Mouse (Mus musculus) brain, adult 2 months (tissue): Measurements from ENCODE around the gene Tmem121b.

Experiments
- DNase-seq: peaks from one replicate; pipeline ENCODE4 v3.0.0; 2011; ENCODE audit warnings: low read depth, low spot score

Gene Tmem121b

DNA sequence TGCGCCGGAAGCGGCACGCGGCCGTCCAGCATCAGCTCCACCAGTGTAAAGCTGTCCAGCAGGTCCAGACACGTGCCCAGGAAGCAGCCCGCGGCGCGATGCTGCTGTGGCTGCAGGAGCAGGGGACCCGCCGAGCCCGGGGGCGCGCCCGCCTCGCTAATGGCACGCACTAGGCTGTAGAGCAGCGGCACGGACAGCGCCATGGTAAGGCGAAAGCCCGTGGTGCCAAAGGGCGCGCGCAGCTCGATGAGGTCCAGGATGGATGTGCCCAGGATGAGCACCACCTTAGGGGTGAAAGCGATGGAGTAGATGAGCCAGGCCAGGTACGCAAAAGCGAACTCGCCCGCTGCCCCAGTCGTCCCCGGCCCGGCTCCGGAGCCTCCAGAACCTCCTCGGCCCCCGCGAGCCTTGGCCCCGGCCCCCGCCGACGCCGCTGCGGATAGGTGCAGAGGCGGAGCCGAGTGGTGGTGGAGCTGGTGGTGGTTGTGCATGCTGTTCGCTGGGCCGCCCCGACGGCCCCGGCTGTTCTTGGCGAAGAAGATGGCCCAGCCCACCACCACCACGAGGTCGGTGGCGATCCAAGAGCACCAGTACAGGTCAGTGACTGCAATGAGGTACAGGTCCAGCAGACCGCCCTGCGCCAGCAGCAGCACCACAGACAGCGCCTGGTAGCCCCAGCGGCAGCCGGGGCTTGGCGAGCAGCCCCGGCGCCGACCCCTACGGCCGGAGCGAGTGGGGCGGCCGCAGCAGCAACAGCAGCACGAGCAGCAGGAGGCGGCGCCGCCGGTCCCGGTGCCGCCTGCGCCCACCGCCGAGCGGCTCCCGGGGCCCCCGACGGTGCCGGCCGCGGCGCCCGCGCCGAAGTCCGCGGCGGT, 871 bp downstream of the Tmem121b start:
- no peak for DNase-seq

DNA sequence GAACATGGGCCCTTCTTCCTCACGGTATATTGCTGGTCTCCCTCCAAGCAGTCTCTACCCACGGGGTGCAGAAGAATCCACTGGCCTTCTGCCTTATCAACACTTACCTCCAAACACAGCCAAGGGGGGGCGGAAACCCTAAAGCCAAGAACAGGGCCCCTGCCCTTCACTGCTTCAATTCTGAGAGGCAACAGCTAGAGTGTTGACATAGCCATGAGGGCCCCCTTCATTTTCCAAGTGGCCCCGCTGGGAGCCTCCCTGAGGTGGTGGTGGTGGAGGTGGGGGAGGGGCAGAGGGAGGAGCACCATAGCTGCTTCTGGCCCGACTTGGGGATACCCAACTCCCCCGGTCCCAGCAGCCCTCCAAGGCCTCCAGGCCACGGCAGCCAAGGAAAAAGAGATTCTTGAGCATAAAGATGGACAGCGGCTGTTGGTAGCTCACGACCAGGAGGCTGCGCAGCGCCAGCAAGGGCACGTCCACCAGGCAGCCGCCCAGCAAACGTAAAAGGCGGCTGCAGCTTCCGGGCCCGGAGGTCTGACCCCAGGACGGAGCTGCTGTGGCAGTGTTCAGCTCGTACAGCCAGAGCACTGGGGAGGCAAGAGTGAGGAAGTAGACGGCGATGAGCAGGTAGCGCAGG, 1.6 kb downstream of the Tmem121b start:
- no peak for DNase-seq

DNA sequence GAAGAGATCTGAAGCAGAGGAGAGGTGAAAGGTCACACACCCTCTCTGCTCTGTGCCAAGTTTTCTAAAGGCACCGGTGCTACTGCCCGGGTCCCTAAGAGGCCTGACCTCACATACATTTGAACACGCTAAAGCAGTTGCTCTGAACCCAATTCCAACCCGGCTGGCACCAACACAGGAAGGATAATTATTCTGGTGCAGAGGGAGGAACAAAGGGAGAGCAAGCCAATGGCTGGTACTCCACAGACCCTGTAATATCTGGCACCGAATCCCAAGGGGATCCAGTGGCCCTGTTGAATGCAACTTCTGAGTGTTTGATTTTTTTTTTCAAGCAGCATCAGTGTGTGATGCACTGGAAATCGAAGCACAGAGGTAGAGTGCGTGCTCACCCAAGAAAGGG, 2.5 kb downstream of the Tmem121b start:
- DNase-seq, result no peak

DNA sequence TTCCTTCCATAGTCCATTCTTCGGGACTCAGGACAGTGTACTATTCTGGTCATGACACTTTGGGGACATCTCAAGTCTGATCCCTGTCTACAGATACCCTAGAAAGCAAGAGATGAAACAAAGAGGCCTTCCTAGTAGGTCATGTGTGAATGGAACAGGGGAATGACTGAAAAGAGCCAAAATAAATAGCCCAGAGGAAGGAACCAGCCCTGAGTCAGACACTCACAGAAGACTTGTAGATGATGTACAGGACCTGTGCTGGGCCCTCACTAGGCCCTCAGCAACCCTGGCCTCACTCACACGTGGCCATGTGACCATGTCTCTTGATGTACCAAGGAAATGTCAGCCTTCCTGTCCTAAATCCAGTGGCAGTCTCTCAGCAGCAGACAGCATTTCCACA, 4.1 kb downstream of the Tmem121b start:
- DNase-seq, result no peak

DNA sequence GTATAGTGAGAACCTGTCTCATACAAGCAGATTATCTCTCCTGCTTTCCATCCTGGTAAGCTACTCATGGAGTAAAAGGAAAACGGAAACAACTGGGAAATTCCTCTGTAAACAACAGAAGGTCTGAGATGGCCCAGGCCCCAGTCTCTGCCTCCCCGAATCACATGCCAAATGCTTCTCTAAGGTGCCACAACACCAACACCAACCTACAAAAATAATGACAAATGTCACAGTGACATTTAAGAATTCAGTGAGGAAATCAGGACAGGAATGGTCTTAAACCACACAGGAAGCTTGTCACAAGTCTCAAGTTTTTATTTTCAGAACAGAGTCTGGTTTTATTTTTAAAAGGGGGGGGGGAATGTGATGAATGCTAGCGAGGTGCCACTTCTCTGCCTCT, 5.0 kb downstream of the Tmem121b start:
- peak; percentile 75 for DNase-seq

DNA sequence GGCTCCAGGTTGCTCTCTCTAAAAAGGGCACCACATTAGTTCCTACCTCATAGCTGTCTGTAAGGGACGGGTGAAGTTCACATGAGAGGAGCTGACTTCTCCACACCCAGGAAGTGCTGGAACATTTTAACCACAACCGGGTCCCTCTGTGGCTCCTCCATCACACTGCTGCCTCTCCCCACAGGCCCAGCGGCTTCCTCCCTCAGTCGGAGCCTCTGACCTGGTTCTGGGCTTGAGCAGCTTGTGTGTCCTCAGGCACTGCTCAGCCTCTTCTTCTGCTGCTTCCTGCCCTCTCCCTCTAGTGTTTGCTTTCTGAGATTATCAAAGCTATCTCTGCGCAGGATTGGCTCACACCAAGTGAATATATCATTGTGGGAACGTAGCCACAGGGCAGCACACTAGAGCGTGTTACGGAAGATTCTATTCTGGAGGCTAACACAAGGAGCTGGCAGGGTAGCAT, 7.5 kb downstream of the Tmem121b start:
- peak; percentile 58 for DNase-seq

DNA sequence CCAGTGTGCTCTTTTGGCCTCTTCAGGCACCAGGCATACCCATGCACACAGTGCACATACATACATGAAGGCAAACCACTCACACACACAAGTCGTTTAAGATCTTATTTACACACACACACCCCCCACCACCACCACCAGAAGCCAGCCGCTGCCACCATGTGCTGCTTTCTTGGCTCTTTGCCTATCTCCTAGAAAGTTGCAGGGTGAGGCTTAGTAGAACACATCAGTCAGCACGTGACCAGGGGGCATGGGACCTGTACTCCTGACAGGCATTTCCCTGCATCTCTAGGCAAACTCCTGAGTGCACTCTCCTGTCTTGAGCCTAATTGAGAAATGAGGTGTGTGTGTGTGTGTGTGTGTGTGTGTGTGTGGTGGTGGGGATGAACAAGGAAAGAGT, 8.6 kb downstream of the Tmem121b start:
- DNase-seq, result no peak

DNA sequence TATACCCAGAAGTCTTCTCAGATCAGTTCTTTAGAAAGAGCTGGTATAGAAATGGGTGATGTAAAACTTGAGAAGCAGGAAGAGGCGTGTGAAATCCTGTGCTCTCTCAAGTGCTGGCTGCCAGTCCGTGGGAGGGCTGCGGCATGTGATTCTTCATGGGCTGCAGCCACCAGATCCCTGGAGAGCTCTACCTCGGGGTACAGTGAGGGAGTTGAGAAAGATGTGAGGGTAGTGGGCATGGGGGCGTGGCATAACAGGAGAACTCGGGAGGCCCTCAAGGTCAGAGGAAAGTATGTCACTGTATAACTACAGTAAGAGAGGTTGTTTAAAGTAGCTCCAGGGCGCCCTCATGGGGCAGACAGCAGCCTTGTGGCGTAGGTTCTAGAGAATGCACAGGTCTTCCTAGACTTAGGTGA, 10.4 kb downstream of the Tmem121b start:
- DNase-seq, result peak; percentile 90

DNA sequence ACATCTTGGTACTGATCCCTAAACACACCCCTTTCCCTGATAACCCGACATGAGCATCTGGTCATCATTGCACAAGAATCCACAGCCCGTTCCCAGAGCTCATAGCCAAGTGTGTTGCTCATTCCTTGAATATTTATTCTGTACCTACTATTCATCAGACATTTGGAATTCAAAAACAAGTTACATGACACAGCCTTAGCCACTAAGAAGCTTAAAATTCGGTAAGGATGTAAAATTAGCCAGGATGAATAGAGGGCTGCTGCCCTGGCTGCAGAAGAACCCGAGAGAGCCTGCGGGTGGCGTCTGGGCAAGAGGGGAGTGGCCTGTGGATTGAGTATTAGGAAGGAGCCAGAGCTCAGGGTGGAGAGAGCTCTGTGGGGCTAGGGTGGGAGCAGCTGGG, 10.9 kb downstream of the Tmem121b start:
- DNase-seq, result no peak

DNA sequence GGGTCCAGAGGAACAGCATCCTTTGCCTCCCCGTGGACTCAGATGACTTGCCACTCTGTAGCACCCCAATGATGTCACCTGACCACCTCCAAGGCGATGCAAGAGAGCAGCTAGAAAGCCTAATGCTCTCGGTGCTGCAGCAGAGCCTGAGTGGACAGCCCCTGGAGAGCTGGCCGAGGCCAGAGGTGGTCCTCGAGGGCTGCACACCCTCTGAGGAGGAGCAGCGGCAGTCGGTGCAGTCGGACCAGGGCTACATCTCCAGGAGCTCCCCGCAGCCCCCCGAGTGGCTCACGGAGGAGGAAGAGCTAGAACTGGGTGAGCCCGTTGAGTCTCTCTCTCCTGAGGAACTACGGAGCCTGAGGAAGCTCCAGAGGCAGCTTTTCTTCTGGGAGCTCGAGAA, 11.6 kb downstream of the Tmem121b start:
- DNase-seq, result no peak

DNA sequence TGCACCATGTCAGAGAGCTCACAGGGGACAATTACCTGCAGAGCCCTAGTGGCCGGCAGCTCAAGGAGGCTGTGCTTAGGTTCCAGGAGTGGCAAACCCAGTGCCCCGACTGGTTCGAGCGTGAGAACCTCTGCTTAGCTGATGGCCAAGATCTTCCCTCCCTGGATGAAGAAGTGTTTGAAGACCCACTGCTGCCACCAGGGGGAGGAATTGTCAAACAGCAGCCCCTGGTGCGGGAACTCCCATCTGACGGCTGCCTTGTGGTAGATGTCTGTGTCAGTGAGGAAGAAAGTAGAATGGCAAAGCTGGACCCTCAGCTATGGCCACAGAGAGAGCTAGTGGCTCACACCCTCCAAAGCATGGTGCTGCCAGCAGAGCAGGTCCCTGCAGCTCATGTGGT, 12.1 kb downstream of the Tmem121b start:
- no peak for DNase-seq

DNA sequence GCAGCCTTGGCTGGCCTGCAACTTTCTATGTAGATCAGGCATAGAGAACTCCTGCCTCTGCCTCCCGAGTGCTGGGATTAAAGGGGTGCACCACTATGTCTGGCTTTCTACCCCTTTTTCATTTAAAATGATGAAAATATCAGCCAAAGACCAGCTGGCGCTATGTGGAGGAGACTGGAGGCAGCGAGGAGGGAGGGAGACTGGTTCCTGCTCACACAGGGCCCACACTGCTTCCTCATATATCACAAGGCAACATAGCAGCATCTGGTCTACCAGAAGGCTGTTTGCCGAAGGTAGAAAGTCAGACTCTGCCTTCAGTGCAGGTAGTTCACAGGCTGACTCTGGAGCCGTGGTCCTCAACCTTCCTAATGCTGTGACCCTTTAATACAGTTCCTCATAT, 13.2 kb downstream of the Tmem121b start:
- peak; percentile 90 for DNase-seq

DNA sequence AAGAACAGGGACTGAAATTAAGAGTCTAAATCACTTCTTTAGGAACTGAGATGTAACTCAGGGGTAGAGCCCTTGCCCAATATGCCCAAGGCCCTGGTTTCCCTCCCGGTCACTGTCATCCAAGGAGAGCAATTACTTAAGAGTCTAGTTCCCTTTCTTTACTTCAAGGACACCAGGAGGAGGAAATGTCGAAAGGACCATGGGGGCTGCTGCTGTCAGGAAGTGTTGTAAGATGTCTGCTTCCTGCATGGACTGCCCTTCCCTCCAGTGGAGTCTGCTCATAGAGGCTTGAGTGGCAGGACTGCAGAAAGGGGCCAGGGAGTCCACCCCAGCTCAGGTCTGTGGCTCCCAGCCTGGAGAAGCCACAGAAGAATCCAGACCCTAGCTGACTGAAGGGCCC, 14.3 kb downstream of the Tmem121b start:
- peak; percentile 49 for DNase-seq

DNA sequence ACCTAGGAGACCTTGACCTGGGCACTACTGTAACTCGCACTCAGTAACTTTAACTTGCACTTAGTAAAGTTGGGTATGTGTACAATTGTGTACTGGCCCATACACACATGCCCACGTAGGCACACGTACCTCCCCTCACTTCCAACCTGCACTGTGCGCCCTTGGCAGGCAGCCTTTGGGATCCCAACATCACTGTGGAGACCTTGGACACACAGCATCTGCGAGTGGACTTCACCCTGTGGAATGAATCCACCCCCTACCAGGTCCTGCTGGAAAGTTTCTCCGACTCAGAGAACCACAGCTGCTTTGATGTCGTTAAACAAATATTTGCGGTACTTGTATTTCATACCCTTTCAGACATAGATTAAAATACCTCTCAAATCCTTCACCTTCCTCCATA, 18.3 kb downstream of the Tmem121b start:
- no peak for DNase-seq

DNA sequence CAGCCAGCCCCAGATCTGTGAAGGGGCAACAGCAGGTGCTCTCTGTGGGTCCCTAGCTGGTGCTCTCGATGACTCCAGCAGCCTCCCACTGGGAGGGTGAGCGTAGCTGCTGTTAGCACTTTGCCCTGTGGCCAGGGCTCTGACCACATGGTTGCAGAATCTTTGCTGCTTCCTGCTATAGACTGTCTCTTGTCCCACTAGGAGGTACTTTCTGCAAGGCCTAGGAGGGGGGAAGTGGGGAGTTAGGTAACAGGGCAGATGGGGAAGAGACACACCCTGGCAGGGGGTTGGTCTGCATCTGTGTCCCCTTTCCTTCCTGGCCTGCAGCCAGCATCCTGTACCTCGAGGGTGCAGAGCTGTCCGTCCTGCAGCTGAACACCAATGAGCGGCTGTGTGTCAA, 20.2 kb downstream of the Tmem121b start:
- peak; percentile 67 for DNase-seq

DNA sequence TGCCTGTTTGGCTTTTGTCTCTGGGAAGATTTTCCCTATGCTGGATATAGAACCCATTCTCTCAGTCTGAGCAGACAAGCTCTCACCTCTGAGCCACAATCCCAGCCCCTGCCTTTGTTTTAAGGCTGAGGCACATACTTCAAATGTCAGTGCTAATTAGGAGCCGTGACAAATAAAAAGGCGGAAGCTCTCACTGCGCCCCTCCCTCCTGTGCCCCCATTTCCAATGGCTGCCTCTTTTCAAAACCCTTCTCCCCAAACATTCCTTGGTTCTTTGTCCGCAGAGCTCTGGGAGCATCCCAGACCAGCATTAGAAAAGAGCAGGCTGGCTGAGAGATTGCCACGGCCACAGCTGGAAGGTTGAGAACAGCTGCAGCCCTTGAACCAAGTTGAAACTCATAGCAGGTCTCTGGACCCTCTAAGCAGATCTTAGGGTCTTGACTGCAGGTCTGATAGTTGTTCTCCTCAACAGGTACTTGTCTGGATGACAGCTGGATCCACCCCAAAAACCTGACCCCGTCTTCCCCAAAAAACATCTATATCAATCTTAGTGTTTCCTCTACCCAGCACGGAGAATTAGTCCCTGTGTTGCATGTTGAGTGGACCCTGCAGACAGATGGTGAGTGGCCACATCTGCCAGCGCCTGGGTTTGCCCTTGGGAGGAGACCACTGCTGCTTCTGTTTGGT, 21.0 kb downstream of the Tmem121b start:
- no peak for DNase-seq

DNA sequence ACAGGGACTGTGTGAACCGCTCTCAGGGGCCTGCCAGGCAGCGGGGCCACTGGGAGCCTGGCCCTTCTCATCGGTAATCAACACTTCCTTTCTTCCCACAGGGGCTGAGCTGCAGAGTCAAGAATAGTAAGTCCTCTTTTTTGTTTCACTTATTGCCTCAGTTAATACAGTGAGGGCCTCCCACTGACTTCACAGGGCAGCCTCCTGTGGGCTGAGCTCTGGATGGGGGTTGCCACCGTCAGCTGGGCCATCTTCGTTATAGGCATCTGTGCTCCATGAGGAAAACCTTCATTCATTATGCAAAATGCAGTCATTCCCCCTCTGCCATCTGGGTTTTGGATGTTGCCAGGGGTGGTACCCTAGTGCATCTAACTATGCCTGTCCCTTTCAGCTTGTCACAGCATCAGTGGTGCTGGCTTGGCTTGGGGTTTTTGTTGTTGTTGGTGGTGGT, 21.6 kb downstream of the Tmem121b start:
- DNase-seq, result peak; percentile 72

DNA sequence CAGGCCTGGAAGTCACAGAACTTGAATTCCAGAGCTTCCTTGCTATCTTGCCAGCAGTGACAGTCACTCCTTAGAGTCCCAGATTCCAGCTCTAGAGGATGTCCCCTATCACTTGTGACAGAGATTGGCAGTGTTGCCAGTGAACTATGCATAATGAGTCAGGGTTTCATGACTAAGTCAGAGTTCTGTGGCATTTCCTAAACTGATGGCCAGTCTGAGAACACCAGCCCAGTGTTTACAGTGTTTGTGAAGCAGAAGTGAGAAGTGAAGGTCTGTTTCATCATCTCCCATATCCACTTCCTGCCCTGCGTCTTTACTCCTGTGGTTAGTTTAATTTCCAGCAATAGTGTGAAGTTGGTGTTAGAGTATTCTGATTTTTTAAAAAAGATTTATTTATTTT, 22.9 kb downstream of the Tmem121b start:
- DNase-seq, result no peak

DNA sequence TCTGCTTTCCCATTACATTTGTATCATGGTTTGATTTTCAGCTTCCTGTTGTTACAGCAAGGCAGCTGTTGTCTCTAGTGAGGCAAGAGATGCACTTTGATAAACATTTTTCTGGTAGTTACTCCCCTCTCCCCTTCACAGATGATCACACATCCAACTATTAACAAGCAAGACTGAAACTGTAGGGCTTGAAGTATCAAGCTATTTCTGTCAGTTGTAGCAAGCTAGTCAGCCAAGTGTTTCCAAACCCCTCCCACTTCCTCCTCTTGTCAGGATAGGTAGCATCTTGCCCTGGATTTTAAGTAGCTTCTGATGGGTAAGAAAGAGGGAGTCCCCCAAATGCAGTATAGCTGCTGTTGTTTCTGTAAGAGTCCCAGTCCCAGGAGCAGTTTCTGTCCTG, 23.8 kb downstream of the Tmem121b start:
- DNase-seq, result no peak

DNA sequence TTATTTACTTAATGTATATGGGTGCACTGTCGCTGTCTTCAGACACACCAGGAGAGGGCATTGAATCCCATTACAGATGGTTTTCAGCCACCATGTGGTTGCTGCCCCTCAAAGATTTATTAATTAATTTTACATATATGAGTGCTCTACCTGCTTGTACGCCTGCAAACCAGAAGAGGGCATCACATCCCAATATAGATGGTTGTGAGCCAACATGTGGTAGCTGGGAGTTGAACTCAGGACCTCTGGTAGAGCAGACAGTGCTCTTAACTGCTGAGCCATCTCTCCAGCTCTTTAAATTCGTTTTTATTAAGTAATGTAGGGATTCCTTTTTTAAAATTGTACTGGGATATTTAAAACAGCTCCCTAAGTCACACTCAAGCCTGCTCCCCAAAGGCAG, 24.3 kb downstream of the Tmem121b start:
- DNase-seq, result no peak

DNA sequence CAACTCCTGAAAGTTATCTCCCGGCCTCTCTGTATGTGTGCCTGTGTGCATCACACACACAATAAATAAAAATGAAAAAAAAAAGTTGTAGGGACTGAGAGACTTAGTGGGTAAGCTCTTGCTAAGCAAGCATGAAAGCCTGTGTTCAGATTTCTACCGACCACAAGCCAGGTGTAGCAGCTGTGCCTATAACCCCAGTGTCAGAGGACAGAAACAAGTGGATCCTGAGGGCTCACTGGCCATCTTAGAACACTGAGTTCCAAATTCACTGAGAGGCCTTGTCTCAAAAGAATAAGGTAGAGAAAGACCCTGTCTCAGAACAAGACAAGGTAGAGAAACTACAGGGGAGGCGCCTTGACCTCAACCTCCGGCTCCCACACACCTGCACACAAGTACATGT, 25.3 kb downstream of the Tmem121b start:
- DNase-seq, result no peak

DNA sequence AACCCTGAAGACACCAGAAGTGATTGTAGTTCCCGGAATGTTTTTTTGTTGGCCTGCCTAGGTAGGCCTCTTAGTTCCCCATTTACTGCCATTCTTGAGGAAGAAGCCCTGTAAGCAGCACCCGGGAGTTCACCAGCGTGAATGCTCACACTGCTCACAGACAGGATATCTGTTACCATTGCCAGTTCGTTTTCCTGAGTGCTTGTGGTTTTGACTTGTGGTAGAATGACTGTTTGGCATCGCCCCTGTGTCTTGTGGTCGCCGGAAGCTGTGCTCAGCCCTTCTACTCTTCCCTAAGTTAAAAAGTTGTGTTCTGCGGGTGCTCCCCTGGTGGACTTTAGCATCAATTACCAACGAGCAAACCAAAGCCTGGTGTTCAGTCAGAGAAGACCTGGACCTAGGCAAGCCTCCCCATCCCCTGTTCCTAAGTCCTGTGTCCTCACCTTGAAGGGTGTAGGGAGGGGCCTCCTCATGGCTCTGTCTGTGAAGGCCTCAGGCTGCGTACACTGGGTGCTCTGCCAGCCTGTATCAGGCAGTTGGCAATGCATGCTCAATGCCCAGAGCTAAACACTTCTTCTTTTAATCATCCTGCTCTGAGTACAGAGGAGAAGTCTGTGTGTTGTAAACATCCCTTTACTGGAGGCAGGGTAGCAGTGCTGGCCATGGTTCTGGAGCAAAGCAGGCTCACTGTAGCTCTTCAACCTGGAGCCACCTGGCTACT, 26.8 kb downstream of the Tmem121b start:
- peak; percentile 59 for DNase-seq
